ENCODE assay signal across 29 mouse cellular contexts in genomic region chr11:85660304-85660703, GRCm38 (mm10).
"Had no signal": no experiment of that assay in that cellular context is flagged by ENCODE, and none has a peak within 500 bp of the region (broad histone marks: within the 10 kb centered on the region; RNA-seq: fewer than 3 reads in every experiment).

No protein-coding gene starts in this region.

- H3K4me1 ChIP-seq: limb, embryonic 13.5 days; limb, embryonic 15.5 days; liver, embryonic 12.5 days; liver, embryonic 13.5 days; liver, embryonic 15.5 days; midbrain, embryonic 10.5 days; midbrain, embryonic 12.5 days had no signal

- DNase-seq: left cerebral cortex, postnatal 4 days; liver; liver, embryonic 13.5 days; liver, postnatal 0 days; lung, adult 18-20 months; lung, adult 2 months; lung, embryonic 14.5 days; lung, postnatal 10 days; lung, postnatal 14 days; lung, postnatal 36 days; lung, postnatal 4 days; midbrain, embryonic 14.5 days had no signal

- H3K27ac ChIP-seq: limb, embryonic 10.5 days; limb, embryonic 12.5 days; limb, embryonic 13.5 days; limb, embryonic 15.5 days; liver, embryonic 12.5 days; liver, embryonic 13.5 days; liver, embryonic 14.5 days; liver, embryonic 15.5 days; lung, embryonic 15.5 days; macrophage; midbrain, embryonic 10.5 days; midbrain, embryonic 12.5 days; midbrain, embryonic 13.5 days; midbrain, embryonic 15.5 days had no signal

- H3K36me3 ChIP-seq: limb, embryonic 10.5 days; limb, embryonic 12.5 days; limb, embryonic 13.5 days; limb, embryonic 15.5 days; liver, embryonic 12.5 days; liver, embryonic 13.5 days; liver, embryonic 15.5 days; lung, embryonic 15.5 days; midbrain, embryonic 10.5 days; midbrain, embryonic 12.5 days; midbrain, embryonic 13.5 days; midbrain, embryonic 15.5 days had no signal

- H3K4me3 ChIP-seq: limb, embryonic 10.5 days; limb, embryonic 12.5 days; limb, embryonic 13.5 days; limb, embryonic 15.5 days; liver, embryonic 12.5 days; liver, embryonic 13.5 days; liver, embryonic 15.5 days; lung, embryonic 15.5 days; megakaryocyte, embryonic 14.5 days; midbrain, embryonic 10.5 days; midbrain, embryonic 12.5 days; midbrain, embryonic 13.5 days; midbrain, embryonic 15.5 days; myocyte had no signal

- H3K9me3 ChIP-seq: limb, embryonic 10.5 days; limb, embryonic 12.5 days; limb, embryonic 13.5 days; limb, embryonic 15.5 days; liver, embryonic 12.5 days; liver, embryonic 13.5 days; liver, embryonic 15.5 days; lung, embryonic 15.5 days; megakaryocyte, embryonic 14.5 days; midbrain, embryonic 10.5 days; midbrain, embryonic 12.5 days; midbrain, embryonic 13.5 days; midbrain, embryonic 15.5 days had no signal

- ATAC-seq: liver, embryonic 12.5 days; liver, postnatal 0 days; lung, postnatal 0 days; midbrain, embryonic 13.5 days; midbrain, embryonic 15.5 days; midbrain, embryonic 16.5 days had no signal

- H3K9ac ChIP-seq: limb, embryonic 12.5 days; limb, embryonic 13.5 days; limb, embryonic 15.5 days; liver, embryonic 12.5 days; liver, embryonic 13.5 days; liver, embryonic 14.5 days; liver, embryonic 15.5 days; liver, postnatal 0 days; lung, embryonic 14.5 days; lung, embryonic 15.5 days; midbrain, embryonic 12.5 days; midbrain, embryonic 13.5 days; midbrain, embryonic 15.5 days had no signal

- H3K27me3 ChIP-seq: limb, embryonic 12.5 days; limb, embryonic 13.5 days; limb, embryonic 15.5 days; liver, embryonic 13.5 days; liver, embryonic 15.5 days; lung, embryonic 15.5 days; midbrain, embryonic 12.5 days; midbrain, embryonic 13.5 days; midbrain, embryonic 15.5 days had no signal
